Mouse (Mus musculus) cerebellum, adult 2 months (tissue): ENCODE measurements around the gene Ccnyl1. TPM values are rescaled to one million over a fixed set of nuclear protein-coding genes. Genes with fewer than 3 reads are reported as not detected.

Experiments
- DNase-seq, 2 experiments: peaks; one replicate each; pipeline ENCODE4 v3.0.0; 2021
- H3K27ac ChIP-seq: fragments of 200-500 bp; 2 replicates; pipeline ENCODE4 v1.5.1; 2012; ENCODE audit warnings: low read length, control low read depth, inconsistent platforms; ENCODE audit not compliant: insufficient read depth
- H3K27me3 ChIP-seq: fragments of 200-500 bp; 2 replicates; pipeline ENCODE4 v1.6.1; 2012; ENCODE audit warnings: inconsistent platforms, mild to moderate bottlenecking, low read length, moderate library complexity; ENCODE audit not compliant: control insufficient read depth, insufficient read depth
- H3K4me1 ChIP-seq: fragments of 200-500 bp; 2 replicates; pipeline ENCODE4 v1.6.1; 2011; ENCODE audit warnings: low read length; ENCODE audit not compliant: control insufficient read depth, insufficient read depth
- H3K4me3 ChIP-seq: fragments of 200-500 bp; replicated peaks from 2 replicates; pipeline ENCODE3; 2011; ENCODE audit warnings: mild to moderate bottlenecking, low read depth, low read length, control low read depth; ENCODE audit not compliant: insufficient read depth
- CTCF ChIP-seq: fragments of 200-500 bp; IDR thresholded peaks from 2 replicates; pipeline ENCODE4 v1.5.1; 2011; ENCODE audit warnings: low read depth, mild to moderate bottlenecking, control low read depth, low read length, moderate library complexity, borderline replicate concordance; ENCODE audit not compliant: insufficient read depth
- POLR2A ChIP-seq: fragments of 200-500 bp; IDR thresholded peaks from 2 replicates; pipeline ENCODE4 v1.6.1; 2011; ENCODE audit warnings: low read length, control low read depth, borderline replicate concordance; ENCODE audit not compliant: insufficient read depth
- WGBS: fragments of 180-500 bp; shearing (Covaris S2); methylation state at CpG from one replicate; pipeline ENCODE4 v1.1.7; 2018; 5-methylcytosine and 5-hydroxymethylcytosine counted together
- polyA plus RNA-seq: library from polyadenylated mRNA; depleted of rRNA; stranded (reverse); fragments of >200 nt; gene quantifications from 2 replicates; pipeline ENCODE4 v1.2.3, GENCODE M21; 2012

Ccnyl1 gene
- polyA plus RNA-seq, 1 experiment, result 17.4 TPM

DNA sequence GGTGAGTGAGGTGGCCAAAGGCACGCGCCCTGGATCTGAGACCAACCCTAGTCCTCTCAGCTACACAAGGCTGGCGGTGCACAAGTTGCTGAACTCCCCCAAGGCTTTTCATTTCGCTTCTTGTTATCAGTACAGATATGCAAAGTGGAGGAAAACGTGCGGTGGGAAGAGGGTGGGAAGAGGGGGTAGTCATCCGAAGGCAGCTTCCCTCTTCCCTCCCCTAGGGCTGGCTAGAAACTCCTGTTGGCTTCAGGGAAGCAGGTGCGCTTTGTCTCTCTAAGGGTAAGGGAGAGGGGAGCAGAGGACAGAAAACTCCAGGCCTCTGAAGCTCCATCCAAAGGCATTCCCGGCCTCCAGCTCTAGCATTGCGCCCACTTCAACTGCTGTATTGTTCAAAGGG, 41.9 kb downstream of the Ccnyl1 start:
- DNase-seq, result no peak
- Histone ChIP-seq H3K27ac (no peak overlapping the region), H3K4me1 (peaks cover 10% of the 10 kb centered on the region), H3K4me3 (no peak overlapping the region), H3K27me3 (peaks cover 2% of the 10 kb centered on the region; the same call in 1 of the 2 replicates)
- 84% methylated on average over 10 of the region's 10 CpGs for WGBS
- TF ChIP-seq CTCF (no peak), POLR2A (no peak)

DNA sequence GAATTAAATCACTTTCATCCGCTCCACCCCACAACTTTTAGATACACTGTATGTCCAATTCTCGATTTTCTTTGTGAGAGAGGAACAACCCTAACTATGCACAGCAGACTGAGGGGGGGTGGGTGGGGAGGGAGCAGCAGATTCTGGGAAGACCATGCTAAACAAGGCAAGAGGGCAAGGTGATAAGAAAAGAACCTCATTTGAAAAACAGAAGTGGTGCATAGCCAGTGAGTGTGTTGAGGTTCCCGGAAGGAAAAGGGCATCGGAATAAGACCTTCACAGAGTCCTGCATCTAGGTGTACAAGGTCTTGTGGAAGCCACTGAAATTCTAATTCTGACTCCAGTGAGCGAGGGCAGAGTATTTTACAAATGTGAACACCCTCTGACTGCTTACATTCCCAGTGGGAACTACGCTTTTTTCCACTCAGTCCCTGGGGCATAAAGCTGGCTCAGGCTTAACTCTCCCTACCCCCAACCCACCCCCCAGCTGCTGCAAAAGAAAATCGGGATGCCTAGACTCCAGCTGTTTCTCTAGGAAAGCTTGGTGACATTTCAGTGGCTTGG, 42.5 kb downstream of the Ccnyl1 start:
- TF ChIP-seq CTCF (no peak), POLR2A (no peak)
- DNase-seq, result no peak
- Histone ChIP-seq H3K27me3 (peaks cover 2% of the 10 kb centered on the region; the same call in 1 of the 2 replicates), H3K4me3 (no peak overlapping the region), H3K27ac (no peak overlapping the region), H3K4me1 (peaks cover 10% of the 10 kb centered on the region)
- 79% methylated on average over 7 of the region's 7 CpGs for WGBS

- H3K4me1 ChIP-seq, result peaks cover 10% of the 10 kb centered on the region
- no peak for TF ChIP-seq CTCF
- TF ChIP-seq POLR2A, result no peak
- 80% methylated on average over 11 of the region's 11 CpGs for WGBS
- no peak overlapping the region for H3K27ac ChIP-seq
- peak in 1 of 2 experiments; percentile 9 for DNase-seq
- H3K27me3 ChIP-seq, result peaks cover 2% of the 10 kb centered on the region; the same call in 1 of the 2 replicates
- no peak overlapping the region for H3K4me3 ChIP-seq
These were observed 43.4 kb downstream of the Ccnyl1 start for GRCm38 (mm10) chr1:64733453-64734245.

- no peak overlapping the region for H3K27ac ChIP-seq
- H3K27me3 ChIP-seq, result peaks cover 2% of the 10 kb centered on the region; the same call in 1 of the 2 replicates
- TF ChIP-seq CTCF (no peak), POLR2A (no peak)
- 11% methylated on average over 58 of the region's 58 CpGs for WGBS
- peaks cover 10% of the 10 kb centered on the region for H3K4me1 ChIP-seq
- DNase-seq, result peak; percentile 34 to 46
- peak overlapping the region; percentile 35 for H3K4me3 ChIP-seq
These were observed 44.8 kb downstream of the Ccnyl1 start for GRCm38 (mm10) chr1:64734771-64735750.

DNA sequence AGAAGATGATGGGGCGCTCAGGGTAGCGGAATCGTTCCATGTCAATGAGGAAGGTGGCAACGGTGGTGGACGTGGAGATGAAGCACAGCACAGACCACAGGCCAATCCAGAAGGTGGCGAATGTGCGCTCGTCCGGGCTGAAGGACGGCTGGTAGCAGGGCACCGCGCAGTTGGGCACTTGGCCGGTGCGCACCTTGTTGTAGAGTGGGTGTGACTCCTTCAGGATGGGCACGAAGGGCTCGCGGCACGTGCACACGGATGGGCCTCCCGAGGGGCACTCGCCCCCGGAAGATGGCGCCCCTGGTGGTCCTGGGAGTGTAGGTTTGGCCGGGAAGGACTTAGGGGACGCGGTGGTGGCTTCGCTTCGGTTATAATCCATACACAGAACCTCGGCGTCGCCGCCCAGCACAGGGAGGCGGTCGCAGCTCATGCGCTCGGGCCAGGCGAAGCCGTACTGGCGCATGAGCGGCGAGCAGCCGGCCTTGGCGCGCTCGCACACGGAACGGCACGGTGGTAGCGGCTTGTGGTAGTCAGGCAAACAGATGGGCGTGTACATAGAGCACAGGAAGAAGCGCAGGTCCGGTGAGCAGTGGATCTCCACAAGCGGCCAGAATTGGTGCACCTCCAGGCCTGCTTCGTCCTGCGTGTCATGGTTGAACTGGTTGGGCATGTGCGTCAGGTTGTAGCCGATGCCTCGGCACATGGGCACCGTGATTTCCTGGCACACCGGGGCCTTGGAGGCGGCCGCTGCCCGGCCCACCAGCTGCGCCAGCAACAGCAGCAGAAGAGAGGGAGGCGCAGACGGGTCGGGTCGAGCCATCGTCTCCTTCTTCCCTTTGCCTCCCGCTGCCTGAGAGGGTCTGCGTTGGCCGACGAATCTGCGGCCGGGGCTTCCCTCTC, 45.8 kb downstream of the Ccnyl1 start:
- no peak overlapping the region for H3K27ac ChIP-seq
- WGBS, result 2% methylated on average over 75 of the region's 75 CpGs
- peaks cover 10% of the 10 kb centered on the region for H3K4me1 ChIP-seq
- TF ChIP-seq CTCF, result peak; percentile 6; the same call in 1 of the 2 replicates
- TF ChIP-seq POLR2A, result no peak
- peak; percentile 35 to 50 for DNase-seq
- H3K27me3 ChIP-seq, result peaks cover 2% of the 10 kb centered on the region; the same call in 1 of the 2 replicates
- H3K4me3 ChIP-seq, result peak overlapping the region; percentile 20

DNA sequence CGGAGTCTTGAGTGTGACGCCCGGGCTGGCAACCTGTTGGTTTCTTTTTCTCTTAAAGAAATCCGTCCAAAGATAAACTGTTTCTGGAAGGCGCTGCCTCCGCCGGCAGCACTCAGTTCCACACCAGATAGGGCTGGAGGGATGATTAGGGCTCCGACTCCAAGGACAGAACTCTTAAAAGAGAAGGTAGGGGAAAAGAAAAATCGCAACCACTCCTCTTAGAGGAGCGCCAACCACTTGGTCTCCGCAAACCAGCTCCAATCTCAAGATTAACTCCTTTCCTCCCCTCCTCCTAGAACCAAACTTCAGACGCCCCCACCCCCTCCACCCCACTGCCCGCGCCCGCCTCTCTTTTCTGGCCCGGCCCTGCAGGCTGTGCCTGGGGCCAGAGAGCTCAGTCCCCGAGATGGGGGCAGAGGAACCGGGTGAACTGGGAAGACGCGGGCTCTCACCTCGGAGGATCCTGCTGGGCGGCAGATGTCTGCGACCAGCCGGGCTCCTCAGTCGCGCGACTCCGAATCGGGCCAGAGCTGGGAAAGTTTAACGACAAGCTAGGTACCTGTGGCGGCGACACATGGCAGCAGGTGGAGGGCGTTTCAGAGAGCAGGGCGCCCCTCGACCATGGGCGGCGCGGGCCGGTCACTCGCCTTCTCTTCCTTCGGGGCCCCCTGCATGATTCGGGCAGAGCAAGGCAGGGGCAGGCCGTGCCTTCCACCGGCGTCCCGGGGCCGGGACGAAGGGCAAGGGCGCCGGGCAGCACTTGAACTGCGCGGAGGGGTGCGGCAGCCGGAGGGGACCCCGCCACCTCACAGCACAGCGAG, 46.6 kb downstream of the Ccnyl1 start:
- Histone ChIP-seq H3K27me3 (peaks cover 2% of the 10 kb centered on the region; the same call in 1 of the 2 replicates), H3K27ac (no peak overlapping the region), H3K4me1 (peaks cover 10% of the 10 kb centered on the region), H3K4me3 (peak overlapping the region; percentile 71)
- no peak for TF ChIP-seq CTCF
- TF ChIP-seq POLR2A, result no peak
- under 1% methylated on average over 55 of the region's 56 CpGs for WGBS
- DNase-seq, result peak; percentile 57
